Mouse (Mus musculus) C2C12 (cell line): Measurements from ENCODE around the gene Tnfsf13. TPM values are rescaled to one million over a fixed set of nuclear protein-coding genes. Genes with fewer than 3 reads are reported as not detected.

ENCODE experiments used
- H3K27me3 ChIP-seq: one replicate; pipeline ENCODE4 v1.6.1; 2011; ENCODE audit not compliant: control insufficient read depth, insufficient read depth, insufficient read length
- H3K36me3 ChIP-seq: one replicate; pipeline ENCODE4 v1.6.1; 2011; ENCODE audit not compliant: control insufficient read depth, insufficient read depth
- H3K4me3 ChIP-seq: one replicate; pipeline ENCODE4 v1.5.1; 2011; ENCODE audit warnings: mild to moderate bottlenecking, control low read depth; ENCODE audit not compliant: poor library complexity, insufficient read depth, severe bottlenecking
- H3K79me2 ChIP-seq: one replicate; pipeline ENCODE4 v1.6.1; 2011; ENCODE audit not compliant: control insufficient read depth, insufficient read depth
- H3K79me3 ChIP-seq: one replicate; pipeline ENCODE4 v1.6.1; 2011; ENCODE audit warnings: low read depth, control low read depth
- H3ac ChIP-seq: one replicate; pipeline ENCODE3; 2011; ENCODE audit warnings: low read depth; ENCODE audit not compliant: control insufficient read depth, insufficient read length
- CEBPB ChIP-seq: IDR thresholded peaks from one replicate; pipeline ENCODE4 v1.6.1; 2011; ENCODE audit warnings: low read depth, mild to moderate bottlenecking, control low read depth, moderate library complexity
- CTCF ChIP-seq: IDR thresholded peaks from one replicate; pipeline ENCODE4 v1.5.1; 2011; ENCODE audit not compliant: control insufficient read depth, insufficient read depth, insufficient read length
- FOSL1 ChIP-seq: IDR thresholded peaks from one replicate; pipeline ENCODE4 v1.8.0; 2011; ENCODE audit warnings: mild to moderate bottlenecking, low read length; ENCODE audit not compliant: poor library complexity, insufficient read depth, severe bottlenecking
- MAX ChIP-seq: IDR thresholded peaks from one replicate; pipeline ENCODE4 v1.6.1; 2011; ENCODE audit warnings: mild to moderate bottlenecking, control low read depth
- MYOD1 ChIP-seq: IDR thresholded peaks from one replicate; pipeline ENCODE4 v1.6.1; 2011; ENCODE audit warnings: low read depth; ENCODE audit not compliant: control insufficient read depth, insufficient read length
- MYOG ChIP-seq: IDR thresholded peaks from one replicate; pipeline ENCODE4 v1.6.1; 2011; ENCODE audit not compliant: control insufficient read depth, insufficient read length; ENCODE audit errors: extremely low read depth
- USF1 ChIP-seq: IDR thresholded peaks from one replicate; pipeline ENCODE4 v1.6.1; 2011; ENCODE audit warnings: low read depth, mild to moderate bottlenecking, control low read depth, moderate library complexity
- polyA plus RNA-seq: library from polyadenylated mRNA; unstranded; fragments of >200 nt; fragmentation: generic; extraction: Trizol; gene quantifications from one replicate; pipeline ENCODE4 v1.2.1, GENCODE M21; 2012; ENCODE audit warnings: missing spikeins

Gene Tnfsf13
- polyA plus RNA-seq, 1 experiment = 0.28 TPM

DNA sequence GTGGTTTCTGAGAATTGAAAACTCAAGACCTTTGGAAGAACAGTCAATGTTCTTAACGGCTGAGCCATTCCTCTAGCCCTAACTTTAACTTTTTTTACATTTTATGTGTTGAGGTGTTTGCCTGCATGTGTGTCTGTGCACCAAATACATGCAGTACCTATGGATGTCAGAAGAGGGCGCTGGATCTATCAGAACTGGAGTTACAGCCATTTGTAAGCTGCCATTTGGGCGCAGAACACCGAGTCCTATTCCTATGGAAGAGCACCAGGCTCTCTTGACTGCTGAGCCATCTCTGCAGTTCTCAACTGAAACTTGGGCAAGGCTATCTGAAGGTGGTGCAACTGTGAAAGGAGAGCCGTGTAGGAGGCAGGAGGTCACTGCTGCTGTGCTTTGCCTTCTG, 13.0 kb upstream of the Tnfsf13 start:
- TF ChIP-seq MAX = no peak
- no peak for TF ChIP-seq MYOG
- no peak for TF ChIP-seq MYOD1
- no peak for TF ChIP-seq CTCF
- TF ChIP-seq CEBPB = no peak

DNA sequence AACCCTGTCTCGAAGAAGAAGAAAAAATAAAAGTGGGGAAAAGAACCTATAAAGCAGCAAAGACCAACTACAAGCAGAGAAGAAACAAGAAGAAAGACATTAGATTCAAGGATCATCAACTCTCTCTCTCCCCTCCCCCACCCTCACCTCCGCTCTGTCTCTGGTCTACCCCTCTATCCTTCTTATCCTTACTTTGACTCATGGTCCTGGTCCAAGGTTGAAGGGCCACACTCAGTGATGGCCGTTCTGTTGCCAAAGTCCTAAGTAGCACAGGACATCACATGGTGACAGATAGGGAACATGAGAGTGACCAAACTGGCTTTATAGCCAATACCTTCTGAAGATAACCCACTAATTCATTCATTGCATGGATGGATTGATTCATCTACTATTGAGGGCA, 11.8 kb upstream of the Tnfsf13 start:
- H3K79me2 ChIP-seq = no peaks in the 10 kb centered on the region
- H3K27me3 ChIP-seq = no peaks in the 10 kb centered on the region
- no peak overlapping the region for H3ac ChIP-seq
- no peak overlapping the region for H3K4me3 ChIP-seq
- H3K36me3 ChIP-seq = no peaks in the 10 kb centered on the region
- TF ChIP-seq MYOG (no peak), CEBPB (no peak), CTCF (no peak), USF1 (no peak), MYOD1 (no peak), MAX (no peak), FOSL1 (no peak)
- no peaks in the 10 kb centered on the region for H3K79me3 ChIP-seq

More for the DNA sequence above, 13.0 kb upstream of the Tnfsf13 start:
- no peak overlapping the region for H3ac ChIP-seq
- H3K4me3 ChIP-seq = no peak overlapping the region
- no peaks in the 10 kb centered on the region for H3K79me2 ChIP-seq
- no peaks in the 10 kb centered on the region for H3K79me3 ChIP-seq
- H3K36me3 ChIP-seq = no peaks in the 10 kb centered on the region
- H3K27me3 ChIP-seq = no peaks in the 10 kb centered on the region

DNA sequence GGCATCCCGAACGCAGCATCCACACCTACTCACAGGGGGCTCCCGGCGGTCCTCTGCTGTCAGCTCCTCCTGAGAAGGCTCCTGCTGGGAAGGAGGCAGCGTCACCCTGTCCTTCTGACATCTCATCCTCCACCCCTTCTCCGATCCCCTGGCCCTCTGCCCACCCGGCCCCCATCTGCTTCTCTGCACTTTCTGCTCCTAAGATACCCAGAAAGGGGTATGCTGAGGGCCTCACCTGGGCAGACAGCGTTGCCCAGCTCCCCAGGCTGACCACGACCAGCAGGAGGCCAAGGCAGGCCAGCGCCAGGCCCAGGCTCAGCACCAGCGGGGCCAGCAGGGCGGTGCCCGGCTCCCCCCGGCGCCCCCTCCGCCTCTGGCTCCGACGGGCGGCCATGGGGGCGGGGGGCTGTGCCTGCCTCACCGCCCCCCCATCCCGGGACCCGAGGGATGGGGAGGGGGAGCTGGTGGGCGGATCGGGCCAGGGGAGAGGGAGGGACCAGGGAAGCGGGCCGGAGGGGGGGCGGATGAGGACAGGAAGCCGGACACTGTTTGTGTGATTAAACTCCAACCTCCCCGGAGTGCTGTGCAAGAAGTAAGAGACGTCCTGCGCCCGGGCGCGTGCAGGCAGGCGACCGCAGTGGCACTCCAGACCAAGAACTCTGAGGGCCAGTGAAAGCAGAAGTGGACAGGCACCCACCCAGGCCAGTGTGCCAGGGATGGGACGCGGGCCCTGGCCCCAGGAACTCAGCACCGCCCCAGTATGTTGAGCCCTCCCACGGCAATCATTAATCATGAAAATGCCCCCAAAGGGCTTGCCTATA, 10.0 kb upstream of the Tnfsf13 start, which contains the start of the genes Tnfsf12 and Tnfsfm13:
Tnfsf12 (minus strand) TSS at position 489 of the 821 bp plus-strand sequence.
Tnfsfm13 (minus strand) TSS at position 738 of the 821 bp plus-strand sequence.
- H3K79me2 ChIP-seq = no peaks in the 10 kb centered on the region
- TF ChIP-seq CTCF (no peak), MYOD1 (no peak)
- H3K27me3 ChIP-seq = no peaks in the 10 kb centered on the region
- no peaks in the 10 kb centered on the region for H3K36me3 ChIP-seq
- peak within 1 kb of the TSS; percentile 52 for H3ac ChIP-seq
- no peaks in the 10 kb centered on the region for H3K79me3 ChIP-seq
- H3K4me3 ChIP-seq = peak within 1 kb of the TSS; percentile 11

DNA sequence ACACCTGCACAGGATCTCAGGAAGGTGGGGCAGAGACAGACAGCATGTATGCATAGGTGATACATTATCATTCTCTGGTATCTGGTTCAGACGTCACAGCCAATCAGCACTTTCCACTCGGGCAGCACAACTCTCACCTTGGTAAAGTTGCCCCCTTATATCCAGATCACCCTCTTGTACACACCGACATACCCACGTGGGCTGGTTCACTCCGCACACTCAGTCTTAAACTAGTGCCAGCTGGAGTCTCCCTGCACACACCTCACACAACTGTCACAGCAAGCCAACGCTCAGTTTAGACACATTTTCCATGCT, 9.4 kb upstream of the Tnfsf13 start:
- Histone ChIP-seq H3K36me3 (no peaks in the 10 kb centered on the region), H3K27me3 (no peaks in the 10 kb centered on the region), H3K79me3 (no peaks in the 10 kb centered on the region), H3ac (peak overlapping the region; percentile 46), H3K4me3 (no peak overlapping the region), H3K79me2 (no peaks in the 10 kb centered on the region)
- TF ChIP-seq MYOG = no peak
- TF ChIP-seq CEBPB = no peak
- no peak for TF ChIP-seq CTCF
- no peak for TF ChIP-seq FOSL1
- TF ChIP-seq MYOD1 = no peak
- TF ChIP-seq MAX = no peak
- no peak for TF ChIP-seq USF1

DNA sequence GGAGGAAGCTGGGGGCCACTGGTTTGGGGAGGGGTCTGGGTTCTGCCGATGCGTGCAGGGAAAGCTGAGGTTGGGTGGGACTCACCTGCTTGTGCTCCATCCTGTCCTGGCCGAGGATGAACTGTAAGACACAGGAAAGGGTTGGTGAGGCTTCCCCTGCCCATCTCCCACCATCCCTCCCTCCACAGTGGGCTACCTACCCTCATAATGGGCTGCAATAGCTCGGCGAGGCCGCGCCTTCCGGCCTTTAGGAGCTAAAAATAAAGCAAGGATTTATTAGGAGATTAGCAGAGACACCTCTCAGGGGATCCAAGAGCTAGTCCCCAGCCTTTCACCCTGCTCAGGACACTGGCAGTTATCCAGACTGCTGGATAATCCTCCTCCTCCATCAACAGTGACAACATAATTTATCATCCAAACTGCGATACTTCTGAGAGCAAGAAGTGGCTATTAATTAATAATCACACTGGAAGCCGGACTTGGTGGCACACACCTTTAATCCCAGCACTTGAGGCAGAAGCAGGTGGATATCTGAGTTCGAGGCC, 7.9 kb upstream of the Tnfsf13 start:
- no peaks in the 10 kb centered on the region for H3K36me3 ChIP-seq
- H3K4me3 ChIP-seq = no peak overlapping the region
- H3ac ChIP-seq = no peak overlapping the region
- no peak for TF ChIP-seq CEBPB
- no peak for TF ChIP-seq USF1
- no peak for TF ChIP-seq MAX
- no peak for TF ChIP-seq FOSL1
- TF ChIP-seq MYOD1 = no peak
- no peak for TF ChIP-seq MYOG
- no peak for TF ChIP-seq CTCF
- no peaks in the 10 kb centered on the region for H3K27me3 ChIP-seq
- H3K79me2 ChIP-seq = no peaks in the 10 kb centered on the region
- H3K79me3 ChIP-seq = no peaks in the 10 kb centered on the region

DNA sequence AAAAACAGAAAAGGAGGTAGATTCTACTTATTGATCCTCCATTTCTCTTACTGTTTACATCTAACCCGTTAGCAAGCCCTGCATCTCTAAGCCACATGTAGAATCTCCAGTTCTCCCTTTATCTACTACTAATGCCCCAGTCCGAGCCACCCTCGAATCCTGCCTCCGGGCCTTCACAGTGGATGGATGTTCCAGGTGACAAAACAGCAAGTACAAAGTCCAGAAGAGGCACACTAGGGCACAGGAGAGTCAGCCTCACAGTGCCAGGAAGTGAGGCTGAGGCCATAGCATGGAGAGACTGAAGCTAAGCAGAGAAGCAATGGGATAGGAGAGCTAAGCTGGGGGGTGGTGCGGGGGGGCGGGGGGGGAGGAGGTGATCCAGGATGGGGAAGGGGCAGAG, 7.3 kb upstream of the Tnfsf13 start:
- Histone ChIP-seq H3ac (no peak overlapping the region), H3K79me2 (no peaks in the 10 kb centered on the region)
- TF ChIP-seq CTCF = no peak
- TF ChIP-seq CEBPB = no peak
- TF ChIP-seq FOSL1 = no peak
- no peak for TF ChIP-seq USF1
- no peak for TF ChIP-seq MYOD1
- TF ChIP-seq MYOG = no peak
- no peak for TF ChIP-seq MAX

More for the DNA sequence above, 7.3 kb upstream of the Tnfsf13 start:
- H3K79me3 ChIP-seq = no peaks in the 10 kb centered on the region
- H3K27me3 ChIP-seq = no peaks in the 10 kb centered on the region
- no peak overlapping the region for H3K4me3 ChIP-seq
- no peaks in the 10 kb centered on the region for H3K36me3 ChIP-seq
